Mouse (Mus musculus) midbrain, embryonic 15.5 days (tissue): ENCODE measurements around the gene Peli2. TPM values are rescaled to one million over a fixed set of nuclear protein-coding genes. Genes with fewer than 3 reads are reported as not detected.

ENCODE experiments used
- ATAC-seq: fragments of 200-750 bp; cut with Nextera tagmentation; replicated peaks from 2 replicates; pipeline ENCODE4 v1.8.0; 2017; ENCODE audit warnings: moderate TSS enrichment
- H3K27ac ChIP-seq: fragments of 300-500 bp; sonication (generic); 2 replicates; pipeline ENCODE4 v1.5.1; 2015; ENCODE audit warnings: mild to moderate bottlenecking, inconsistent platforms
- H3K27me3 ChIP-seq: fragments of 300-500 bp; sonication (generic); replicated peaks from 2 replicates; pipeline ENCODE4 v1.6.1; 2015; ENCODE audit warnings: inconsistent platforms
- H3K36me3 ChIP-seq: fragments of 300-500 bp; sonication (generic); replicated peaks from 2 replicates; pipeline ENCODE4 v1.6.1; 2015; ENCODE audit warnings: inconsistent platforms
- H3K4me1 ChIP-seq: fragments of 300-500 bp; sonication (generic); 2 replicates; pipeline ENCODE4 v1.6.1; 2015; ENCODE audit warnings: inconsistent platforms
- H3K4me2 ChIP-seq: fragments of 300-500 bp; sonication (generic); 2 replicates; pipeline ENCODE4 v1.6.1; 2015; ENCODE audit warnings: inconsistent platforms, mild to moderate bottlenecking, moderate library complexity
- H3K4me3 ChIP-seq: fragments of 300-500 bp; sonication (generic); 2 replicates; pipeline ENCODE4 v1.5.1; 2015; ENCODE audit warnings: mild to moderate bottlenecking, inconsistent platforms
- H3K9ac ChIP-seq: fragments of 300-500 bp; sonication (generic); 2 replicates; pipeline ENCODE4 v1.6.1; 2015; ENCODE audit warnings: mild to moderate bottlenecking, inconsistent platforms
- H3K9me3 ChIP-seq: fragments of 300-500 bp; sonication (generic); 2 replicates; pipeline ENCODE4 v1.6.1; 2016; ENCODE audit warnings: inconsistent platforms
- WGBS: fragments of 180-500 bp; shearing (Covaris S2); methylation state at CpG from one replicate; pipeline ENCODE4 v1.1.7; 2015; ENCODE audit warnings: mixed read lengths; 5-methylcytosine and 5-hydroxymethylcytosine counted together
- polyA plus RNA-seq: library from polyadenylated mRNA; unstranded; fragments of >200 nt; fragmentation: Nextera tagmentation; extraction: Ambion mirVana; gene quantifications from 2 replicates; pipeline ENCODE4 v1.2.1, GENCODE M21; 2015

Gene Peli2
- polyA plus RNA-seq, 1 experiment from 2014 or later = 8.5 TPM

- H3K4me1 ChIP-seq = peaks cover 42% of the 10 kb centered on the region
- no peak overlapping the region for H3K4me2 ChIP-seq
- H3K27me3 ChIP-seq = 0 out of 2 replicates have a peak, but pooled peaks cover 5% of the 10 kb centered on the region
- H3K9me3 ChIP-seq = no peaks in the 10 kb centered on the region
- ATAC-seq = no peak
- no peak overlapping the region for H3K4me3 ChIP-seq
- H3K27ac ChIP-seq = no peak overlapping the region
- H3K36me3 ChIP-seq = no peaks in the 10 kb centered on the region
- 88% methylated on average over 5 of the region's 5 CpGs for WGBS
- no peak overlapping the region for H3K9ac ChIP-seq
Observed at GRCm38 (mm10) chr14:48128701-48129100, 8.1 kb downstream of the Peli2 start.

DNA sequence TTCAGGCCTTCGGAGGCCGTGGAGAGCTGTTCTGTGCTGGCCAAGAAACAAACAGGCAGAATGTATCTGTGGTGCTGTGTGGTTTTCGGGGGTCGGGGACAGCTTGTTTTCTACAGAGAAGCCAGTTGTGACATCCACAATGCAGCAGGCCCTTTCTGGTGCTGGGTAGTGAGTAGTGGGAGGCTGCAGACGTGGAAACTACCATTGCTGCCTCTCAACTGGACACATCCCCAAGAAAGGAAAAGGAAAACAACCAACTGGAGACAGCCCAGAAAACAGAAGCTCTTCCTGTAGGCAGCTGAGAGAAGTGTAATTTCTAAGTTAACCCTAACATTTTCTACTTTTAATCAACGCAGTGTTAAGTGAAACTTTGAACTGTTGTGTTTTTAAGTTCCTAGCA is 9.4 kb downstream of the Peli2 start:
- Histone ChIP-seq H3K4me2 (no peak overlapping the region), H3K36me3 (no peaks in the 10 kb centered on the region), H3K4me1 (peaks cover 37% of the 10 kb centered on the region), H3K9me3 (no peaks in the 10 kb centered on the region), H3K9ac (no peak overlapping the region), H3K4me3 (no peak overlapping the region), H3K27ac (no peak overlapping the region), H3K27me3 (0 out of 2 replicates have a peak, but pooled peaks cover 5% of the 10 kb centered on the region)
- no peak for ATAC-seq
- WGBS = 89% methylated on average over 6 of the region's 6 CpGs

GRCm38 (mm10) chr14:48130761-48131575 is 10.3 kb downstream of the Peli2 start:
- Histone ChIP-seq H3K4me3 (no peak overlapping the region), H3K9ac (no peak overlapping the region), H3K27me3 (0 out of 2 replicates have a peak, but pooled peaks cover 5% of the 10 kb centered on the region), H3K36me3 (no peaks in the 10 kb centered on the region), H3K27ac (peak overlapping the region; percentile 17; the same call in 1 of the 2 replicates), H3K9me3 (no peaks in the 10 kb centered on the region), H3K4me1 (peaks cover 43% of the 10 kb centered on the region), H3K4me2 (no peak overlapping the region)
- no peak for ATAC-seq
- 35% methylated on average over 20 of the region's 20 CpGs for WGBS

DNA sequence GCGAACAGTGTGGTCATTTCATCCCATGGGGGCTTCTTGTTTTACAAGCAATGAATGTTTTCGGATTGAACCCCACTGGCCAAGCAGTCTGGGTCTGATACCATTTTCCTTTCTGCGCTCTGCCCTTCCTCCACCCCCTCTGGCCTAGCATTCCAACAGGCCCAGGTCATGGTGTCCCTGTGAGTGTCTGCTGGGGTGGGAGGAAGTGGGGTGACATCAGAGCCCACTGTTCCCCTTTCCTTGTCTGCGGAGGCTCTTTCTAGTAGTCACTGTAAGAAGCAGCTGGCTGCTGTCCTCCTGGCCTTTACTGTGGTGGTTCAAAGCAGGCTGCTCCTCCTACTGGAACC is 10.9 kb downstream of the Peli2 start:
- Histone ChIP-seq H3K36me3 (no peaks in the 10 kb centered on the region), H3K27me3 (0 out of 2 replicates have a peak, but pooled peaks cover 5% of the 10 kb centered on the region), H3K9ac (no peak overlapping the region), H3K9me3 (no peaks in the 10 kb centered on the region), H3K4me1 (peaks cover 46% of the 10 kb centered on the region), H3K4me2 (no peak overlapping the region), H3K27ac (peak overlapping the region; percentile 17; the same call in 1 of the 2 replicates), H3K4me3 (no peak overlapping the region)
- WGBS = 62% methylated on average over 4 of the region's 4 CpGs
- ATAC-seq = no peak

- no peak for ATAC-seq
- WGBS = 73% methylated on average over 3 of the region's 3 CpGs
- H3K9me3 ChIP-seq = no peaks in the 10 kb centered on the region
Observed at GRCm38 (mm10) chr14:48132241-48132640, 11.6 kb downstream of the Peli2 start.

GRCm38 (mm10) chr14:48132865-48133802 is 12.5 kb downstream of the Peli2 start:
- no peaks in the 10 kb centered on the region for H3K9me3 ChIP-seq
- H3K36me3 ChIP-seq = no peaks in the 10 kb centered on the region
- H3K9ac ChIP-seq = no peak overlapping the region
- peaks cover 37% of the 10 kb centered on the region for H3K4me1 ChIP-seq
- no peak overlapping the region for H3K4me2 ChIP-seq
- no peak overlapping the region for H3K27ac ChIP-seq
- H3K27me3 ChIP-seq = 0 out of 2 replicates have a peak, but pooled peaks cover 5% of the 10 kb centered on the region
- ATAC-seq = no peak
- 57% methylated on average over 21 of the region's 21 CpGs for WGBS
- H3K4me3 ChIP-seq = no peak overlapping the region

More at GRCm38 (mm10) chr14:48132241-48132640, 11.6 kb downstream of the Peli2 start:
- H3K4me3 ChIP-seq = no peak overlapping the region
- no peak overlapping the region for H3K4me2 ChIP-seq
- H3K27ac ChIP-seq = no peak overlapping the region
- H3K4me1 ChIP-seq = peaks cover 41% of the 10 kb centered on the region
- H3K36me3 ChIP-seq = no peaks in the 10 kb centered on the region
- 0 out of 2 replicates have a peak, but pooled peaks cover 5% of the 10 kb centered on the region for H3K27me3 ChIP-seq
- no peak overlapping the region for H3K9ac ChIP-seq

DNA sequence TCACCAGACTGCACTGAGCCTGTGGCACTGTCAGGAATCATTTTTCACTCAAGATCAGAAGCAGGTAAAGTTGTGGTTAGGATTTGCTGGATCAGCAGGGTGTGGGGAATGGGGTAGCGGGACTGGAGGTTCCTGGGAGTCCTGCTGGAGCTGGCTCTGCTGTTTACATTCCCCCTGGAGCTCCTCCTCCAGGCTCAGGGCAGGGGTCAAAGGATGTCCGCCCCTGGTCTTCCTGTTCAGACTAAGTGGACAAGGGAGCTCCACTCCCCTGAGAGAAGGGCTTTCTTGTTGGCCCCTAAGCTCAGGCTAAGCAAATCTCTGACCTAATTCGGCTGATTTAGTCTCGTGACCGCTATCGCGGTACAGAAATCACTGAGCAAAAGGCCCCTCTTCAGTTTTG is 13.7 kb downstream of the Peli2 start:
- H3K27ac ChIP-seq = 0 out of 2 replicates have a peak overlapping the region, but pooled peaks have one; percentile 12
- no peaks in the 10 kb centered on the region for H3K9me3 ChIP-seq
- ATAC-seq = no peak
- peaks cover 43% of the 10 kb centered on the region for H3K4me1 ChIP-seq
- no peaks in the 10 kb centered on the region for H3K36me3 ChIP-seq
- WGBS = 33% methylated on average over 7 of the region's 7 CpGs
- no peak overlapping the region for H3K9ac ChIP-seq
- H3K4me2 ChIP-seq = no peak overlapping the region
- no peak overlapping the region for H3K4me3 ChIP-seq
- H3K27me3 ChIP-seq = 0 out of 2 replicates have a peak, but pooled peaks cover 5% of the 10 kb centered on the region

DNA sequence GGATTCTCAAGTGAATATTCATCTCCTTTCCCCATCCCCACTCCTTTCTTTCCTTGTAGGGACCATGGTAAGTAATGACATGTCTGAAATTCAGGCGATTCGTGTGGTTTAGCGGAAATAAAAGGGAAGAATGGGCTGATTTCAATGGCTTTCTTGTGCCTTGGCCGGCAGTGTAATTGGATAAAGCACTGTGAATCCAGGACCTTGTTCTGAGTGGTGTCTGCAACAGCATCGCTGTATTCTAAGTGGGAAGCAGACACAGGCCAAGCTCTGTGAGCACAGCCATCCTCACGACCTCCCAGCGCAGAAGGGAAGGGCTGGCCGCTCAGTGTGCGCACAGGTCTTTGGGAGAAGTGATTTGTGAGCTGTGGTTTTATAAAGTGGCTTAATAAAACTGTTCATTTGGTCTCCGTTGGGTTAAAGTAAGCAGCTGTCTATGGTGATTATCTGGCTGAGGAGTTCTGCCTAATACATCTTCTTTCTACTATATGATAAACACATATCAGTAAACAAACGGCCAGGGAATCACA is 15.3 kb downstream of the Peli2 start:
- no peak for ATAC-seq
- Histone ChIP-seq H3K36me3 (no peaks in the 10 kb centered on the region), H3K27me3 (0 out of 2 replicates have a peak, but pooled peaks cover 2% of the 10 kb centered on the region), H3K4me1 (peaks cover 44% of the 10 kb centered on the region), H3K4me3 (no peak overlapping the region), H3K27ac (no peak overlapping the region), H3K9ac (no peak overlapping the region), H3K4me2 (peak overlapping the region; percentile 13; the same call in 1 of the 2 replicates), H3K9me3 (no peaks in the 10 kb centered on the region)
- WGBS = 21% methylated on average over 11 of the region's 11 CpGs

DNA sequence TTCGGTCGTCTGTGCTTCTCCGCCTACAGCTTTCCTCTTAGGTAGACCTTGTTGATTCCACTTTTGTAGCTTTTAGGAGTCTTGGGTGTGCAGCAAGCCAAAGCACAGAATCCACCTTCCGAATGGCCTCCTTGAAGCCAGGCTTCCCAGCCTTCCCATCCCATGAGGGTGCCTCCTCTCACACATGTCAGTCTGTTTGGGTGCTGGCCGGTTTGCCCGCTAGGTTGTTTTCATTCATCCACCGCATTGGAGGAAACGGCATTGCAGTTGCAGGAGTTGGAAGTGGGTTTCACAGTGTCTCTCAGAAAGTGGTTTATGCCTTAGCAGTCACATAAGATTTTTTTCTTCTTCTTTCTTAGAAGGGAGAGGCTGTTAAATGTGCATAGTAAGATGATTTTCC is 17.1 kb downstream of the Peli2 start:
- ATAC-seq = no peak
- H3K27ac ChIP-seq = no peak overlapping the region
- 72% methylated on average over 8 of the region's 8 CpGs for WGBS
- H3K27me3 ChIP-seq = no peaks in the 10 kb centered on the region
- no peaks in the 10 kb centered on the region for H3K36me3 ChIP-seq
- H3K9me3 ChIP-seq = no peaks in the 10 kb centered on the region
- H3K4me2 ChIP-seq = no peak overlapping the region
- H3K4me3 ChIP-seq = no peak overlapping the region
- peaks cover 32% of the 10 kb centered on the region for H3K4me1 ChIP-seq
- no peak overlapping the region for H3K9ac ChIP-seq

DNA sequence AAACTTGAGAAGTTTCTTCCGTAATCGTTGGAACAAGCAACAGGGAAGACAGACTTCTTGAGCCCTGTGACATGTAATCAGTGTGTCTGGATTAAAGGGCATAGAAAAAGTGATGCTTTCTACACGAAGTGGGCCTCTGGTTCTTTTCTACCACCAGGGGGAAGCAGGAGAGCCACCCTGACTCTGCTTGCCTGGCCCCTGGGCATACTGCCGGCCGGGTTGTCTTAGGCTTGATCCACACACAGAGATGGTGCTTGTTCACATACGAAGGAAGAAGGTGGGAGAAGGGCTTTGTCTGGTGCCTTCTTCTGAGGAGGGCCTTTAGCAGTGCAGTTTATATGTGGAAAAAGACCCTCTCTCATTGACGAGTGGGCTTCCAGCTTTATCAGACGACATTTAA is 17.5 kb downstream of the Peli2 start:
- Histone ChIP-seq H3K9ac (no peak overlapping the region), H3K9me3 (no peaks in the 10 kb centered on the region), H3K27ac (no peak overlapping the region), H3K36me3 (no peaks in the 10 kb centered on the region), H3K4me2 (no peak overlapping the region), H3K4me1 (peaks cover 35% of the 10 kb centered on the region), H3K4me3 (no peak overlapping the region), H3K27me3 (no peaks in the 10 kb centered on the region)
- ATAC-seq = 0 out of 2 replicates have a peak, but pooled peaks have one; percentile 46
- WGBS = 53% methylated on average over 8 of the region's 8 CpGs

DNA sequence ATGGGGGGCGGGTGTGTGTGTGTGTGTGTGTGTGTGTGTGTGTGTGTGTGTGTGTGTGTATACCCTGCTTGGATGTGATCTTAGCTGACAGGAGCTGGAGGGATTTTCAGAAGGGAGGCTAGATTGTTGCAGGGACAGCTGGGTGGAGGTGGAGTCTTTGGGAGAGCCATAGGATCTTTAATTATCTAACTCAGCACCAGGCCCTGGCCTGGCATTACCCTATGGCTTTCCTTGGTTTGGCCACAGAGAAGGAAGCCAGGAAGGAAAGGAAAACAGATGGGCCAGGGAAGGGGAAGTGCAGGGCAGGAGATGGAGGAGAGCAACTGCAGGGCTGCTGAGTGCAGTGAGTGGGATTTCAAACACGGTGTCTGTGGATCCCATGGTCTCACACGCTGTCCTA is 18.8 kb downstream of the Peli2 start:
- no peak for ATAC-seq
- WGBS = 88% methylated on average over 3 of the region's 3 CpGs

DNA sequence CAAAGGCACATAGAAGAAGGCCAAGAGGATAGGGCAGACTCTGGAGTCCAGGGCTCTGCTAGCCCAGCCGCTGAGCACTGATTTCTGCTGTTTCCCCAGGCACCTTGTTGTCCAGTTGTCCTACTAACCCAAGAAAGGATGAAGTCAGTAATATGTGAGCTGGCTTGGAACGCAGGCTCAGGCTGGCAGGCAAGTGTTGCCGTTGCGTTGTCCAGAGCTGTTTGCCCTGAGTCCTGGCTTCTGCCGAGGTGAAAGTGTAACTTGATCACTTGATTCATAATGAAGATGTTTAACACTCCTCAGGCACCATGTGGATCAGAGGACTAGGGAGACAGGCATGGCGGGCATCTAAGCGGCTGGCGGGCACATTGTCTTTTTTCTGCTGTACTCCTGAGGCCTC is 21.1 kb downstream of the Peli2 start:
- WGBS = 70% methylated on average over 8 of the region's 8 CpGs
- no peak overlapping the region for H3K4me3 ChIP-seq
- H3K4me2 ChIP-seq = no peak overlapping the region
- no peaks in the 10 kb centered on the region for H3K27me3 ChIP-seq
- no peaks in the 10 kb centered on the region for H3K36me3 ChIP-seq
- H3K9ac ChIP-seq = no peak overlapping the region
- H3K4me1 ChIP-seq = peaks cover 18% of the 10 kb centered on the region
- H3K27ac ChIP-seq = no peak overlapping the region
- H3K9me3 ChIP-seq = no peaks in the 10 kb centered on the region
- ATAC-seq = no peak

More for the DNA sequence above, 18.8 kb downstream of the Peli2 start:
- no peaks in the 10 kb centered on the region for H3K27me3 ChIP-seq
- peaks cover 32% of the 10 kb centered on the region for H3K4me1 ChIP-seq
- no peaks in the 10 kb centered on the region for H3K36me3 ChIP-seq
- no peaks in the 10 kb centered on the region for H3K9me3 ChIP-seq
- H3K9ac ChIP-seq = no peak overlapping the region
- H3K4me3 ChIP-seq = no peak overlapping the region
- no peak overlapping the region for H3K27ac ChIP-seq
- H3K4me2 ChIP-seq = no peak overlapping the region
